Mouse (Mus musculus) kidney, postnatal 0 days (tissue): ENCODE results near the gene Sestd1. TPM values are rescaled to one million over a fixed set of nuclear protein-coding genes. Genes with fewer than 3 reads are reported as not detected.

ENCODE experiments used
- ATAC-seq: fragments of 200-750 bp; cut with Nextera tagmentation; replicated peaks from 2 replicates; pipeline ENCODE4 v1.8.0; 2017; ENCODE audit warnings: low read depth, moderate number of reproducible peaks, moderate TSS enrichment, moderate library complexity; ENCODE audit not compliant: low FRiP score
- DNase-seq: peaks from one replicate; pipeline ENCODE4 v3.0.0-alpha.2; 2016; ENCODE audit warnings: low spot score
- H3K27ac ChIP-seq: fragments of 300-500 bp; sonication (generic); 2 replicates; pipeline ENCODE4 v1.5.1; 2014; ENCODE audit warnings: mild to moderate bottlenecking
- H3K27me3 ChIP-seq: fragments of 300-500 bp; sonication (generic); 2 replicates; pipeline ENCODE4 v1.6.1; 2014; ENCODE audit warnings: low read length, mixed read lengths; ENCODE audit not compliant: insufficient read depth
- H3K36me3 ChIP-seq: fragments of 300-500 bp; sonication (generic); 2 replicates; pipeline ENCODE4 v1.6.1; 2014; ENCODE audit warnings: low read length, mixed read lengths; ENCODE audit not compliant: insufficient read depth
- H3K4me1 ChIP-seq: fragments of 300-500 bp; sonication (generic); replicated peaks from 2 replicates; pipeline ENCODE4 v1.6.1; 2014; ENCODE audit warnings: antibody characterized with exemption, low read length, mixed read lengths; ENCODE audit not compliant: insufficient read depth
- H3K4me2 ChIP-seq: fragments of 300-500 bp; sonication (generic); 2 replicates; pipeline ENCODE4 v1.6.1; 2014; ENCODE audit warnings: mild to moderate bottlenecking, low read length, moderate library complexity, mixed read lengths
- H3K4me3 ChIP-seq: fragments of 300-500 bp; sonication (generic); replicated peaks from 2 replicates; pipeline ENCODE4 v1.5.1; 2014; ENCODE audit warnings: low read depth, low read length
- H3K9ac ChIP-seq: fragments of 300-500 bp; sonication (generic); 2 replicates; pipeline ENCODE4 v1.6.1; 2014; ENCODE audit warnings: low read depth, low read length
- H3K9me3 ChIP-seq: fragments of 300-500 bp; sonication (generic); replicated peaks from 2 replicates; pipeline ENCODE4 v1.6.1; 2016; ENCODE audit warnings: low read length, inconsistent platforms, mixed read lengths
- CTCF ChIP-seq: IDR thresholded peaks from 2 replicates; pipeline ENCODE4 v1.5.1; 2016; ENCODE audit warnings: antibody characterized with exemption, low read depth, mild to moderate bottlenecking, moderate library complexity
- WGBS: fragments of 180-500 bp; shearing (Covaris S2); extraction: QIAGEN DNeasy Blood & Tissue Kit; methylation state at CpG from one replicate; pipeline ENCODE4 v1.1.7; 2014; 5-methylcytosine and 5-hydroxymethylcytosine counted together
- polyA plus RNA-seq: library from polyadenylated mRNA; unstranded; fragments of >200 nt; fragmentation: Nextera tagmentation; extraction: Ambion mirVana; gene quantifications from 2 replicates; pipeline ENCODE4 v1.2.1, GENCODE M21; 2015

Gene Sestd1
- polyA plus RNA-seq, 1 experiment from 2014 or later: 36.8 TPM

DNA sequence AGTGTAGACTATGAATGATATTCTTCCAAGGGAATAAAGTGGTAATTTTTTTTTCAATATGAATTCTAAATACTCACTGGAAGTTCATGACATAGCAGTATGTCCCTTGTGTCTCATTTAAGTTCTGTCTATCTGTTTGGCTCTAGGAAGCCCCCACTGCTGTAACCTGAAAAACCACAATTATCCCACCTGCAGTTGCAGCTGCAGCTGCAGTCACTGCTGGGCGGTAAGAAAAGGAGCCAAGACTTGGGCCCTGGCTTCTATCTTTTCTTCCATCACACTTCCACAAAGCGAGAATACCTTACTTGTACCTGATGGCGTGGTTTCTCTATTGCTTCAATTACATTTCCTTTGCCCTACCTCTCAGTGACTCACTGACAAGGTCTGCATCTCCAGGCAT, 92.9 kb downstream of the Sestd1 start:
- Histone ChIP-seq H3K4me1 (no peaks in the 10 kb centered on the region), H3K4me3 (no peak overlapping the region), H3K9me3 (no peaks in the 10 kb centered on the region), H3K4me2 (no peak overlapping the region), H3K27ac (no peak overlapping the region), H3K9ac (no peak overlapping the region), H3K27me3 (no peaks in the 10 kb centered on the region), H3K36me3 (peaks cover 23% of the 10 kb centered on the region)
- TF ChIP-seq CTCF: no peak
- ATAC-seq (no peak), DNase-seq (no peak)
- WGBS: 94% methylated on average over 3 of the region's 3 CpGs

DNA sequence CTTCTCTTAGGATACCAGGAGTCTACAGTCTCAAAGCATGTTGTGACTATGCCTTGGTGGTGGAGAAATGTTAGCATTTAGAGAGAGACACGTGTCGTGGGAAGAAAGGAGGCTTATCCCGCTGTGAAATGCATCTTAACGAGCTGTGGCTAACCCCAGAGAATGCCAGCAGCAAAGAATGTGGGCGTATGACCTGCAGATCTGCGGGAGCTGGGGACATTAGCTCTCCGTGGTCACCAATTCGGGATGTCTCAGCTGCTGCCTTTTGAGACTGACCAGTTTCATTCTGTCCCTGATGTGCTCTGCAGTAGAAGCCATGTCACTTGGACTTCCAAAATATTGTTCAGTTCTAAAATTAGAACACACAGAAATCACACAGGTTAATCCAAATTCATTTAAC, 93.5 kb downstream of the Sestd1 start:
- Histone ChIP-seq H3K4me3 (no peak overlapping the region), H3K27me3 (no peaks in the 10 kb centered on the region), H3K9ac (no peak overlapping the region), H3K4me2 (no peak overlapping the region), H3K27ac (no peak overlapping the region), H3K9me3 (no peaks in the 10 kb centered on the region), H3K4me1 (no peaks in the 10 kb centered on the region), H3K36me3 (peaks cover 19% of the 10 kb centered on the region; the same call in 1 of the 2 replicates)
- no peak for TF ChIP-seq CTCF
- ATAC-seq (no peak), DNase-seq (no peak)
- WGBS: 82% methylated on average over 8 of the region's 8 CpGs

DNA sequence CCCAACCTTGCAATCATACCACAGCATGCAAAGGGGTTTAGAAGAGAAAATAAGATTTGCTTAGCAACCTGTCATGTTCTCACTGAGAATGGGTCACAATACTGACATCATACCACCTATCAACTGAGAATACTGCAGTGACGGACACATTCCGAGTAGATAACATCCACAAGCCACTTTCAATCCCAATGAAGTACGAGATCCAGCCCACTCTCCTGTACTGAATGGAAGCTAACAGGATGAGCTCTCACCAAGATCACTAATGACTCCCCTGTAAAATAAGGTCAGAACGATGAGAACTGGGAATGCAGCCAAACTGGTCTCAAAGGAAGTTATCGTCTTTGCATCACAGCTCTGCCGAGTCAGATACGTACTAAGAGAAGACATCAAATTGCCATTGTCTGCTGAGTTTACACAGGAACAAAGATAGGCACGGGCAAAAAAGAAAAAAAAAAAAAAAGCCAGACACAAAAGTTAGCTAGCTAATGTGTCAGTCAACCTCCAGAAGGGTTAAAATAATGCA, 96.3 kb downstream of the Sestd1 start:
- Histone ChIP-seq H3K9me3 (no peaks in the 10 kb centered on the region), H3K27ac (no peak overlapping the region), H3K27me3 (no peaks in the 10 kb centered on the region), H3K4me3 (no peak overlapping the region), H3K36me3 (0 out of 2 replicates have a peak, but pooled peaks cover 14% of the 10 kb centered on the region), H3K4me2 (no peak overlapping the region), H3K9ac (no peak overlapping the region), H3K4me1 (no peaks in the 10 kb centered on the region)
- ATAC-seq (no peak), DNase-seq (no peak)
- WGBS: 69% methylated on average over 8 of the region's 8 CpGs
- no peak for TF ChIP-seq CTCF

DNA sequence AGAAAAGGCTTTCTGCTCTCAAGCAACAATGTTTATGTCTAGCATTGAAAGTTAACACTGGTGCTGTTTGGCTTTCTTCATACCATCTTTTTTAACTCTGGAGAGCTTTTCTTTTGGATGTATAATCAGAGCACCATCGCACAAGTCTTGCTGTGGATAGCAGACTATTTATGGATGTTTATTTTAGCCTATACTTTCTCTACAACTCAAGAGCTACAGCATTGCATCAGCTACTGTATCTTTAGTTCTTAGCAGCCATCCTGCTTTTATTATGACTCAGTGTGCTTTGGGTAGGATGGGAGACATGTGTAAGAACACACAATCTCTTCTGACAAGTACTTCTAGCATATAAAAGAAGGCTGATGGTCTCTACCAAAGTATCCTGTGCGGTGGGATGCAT, 96.7 kb downstream of the Sestd1 start:
- ATAC-seq (no peak), DNase-seq (no peak)
- Histone ChIP-seq H3K9ac (no peak overlapping the region), H3K27me3 (no peaks in the 10 kb centered on the region), H3K27ac (no peak overlapping the region), H3K4me2 (no peak overlapping the region), H3K4me1 (no peaks in the 10 kb centered on the region), H3K36me3 (0 out of 2 replicates have a peak, but pooled peaks cover 11% of the 10 kb centered on the region), H3K9me3 (no peaks in the 10 kb centered on the region), H3K4me3 (no peak overlapping the region)
- WGBS: 79% methylated on average over 2 of the region's 2 CpGs
- no peak for TF ChIP-seq CTCF

DNA sequence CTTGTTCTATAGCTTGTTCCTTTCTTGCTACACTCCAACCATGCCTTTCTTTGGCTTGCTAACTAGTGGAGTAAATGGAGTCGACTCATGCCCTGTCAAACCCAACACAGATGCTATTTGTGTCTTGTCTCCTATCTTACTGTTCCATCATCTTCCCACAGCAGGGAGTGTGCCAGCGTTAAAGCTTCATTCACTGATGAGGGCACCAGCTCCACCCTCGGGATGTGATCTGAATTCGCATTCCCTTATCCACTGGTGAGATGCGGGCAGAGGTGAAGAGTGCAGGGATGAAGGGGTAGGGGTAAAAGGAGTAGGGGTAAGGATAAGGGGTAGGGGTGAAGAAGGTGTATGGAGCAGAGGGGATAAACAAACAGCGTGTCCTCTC, 97.4 kb downstream of the Sestd1 start:
- no peak overlapping the region for H3K4me3 ChIP-seq
- H3K9me3 ChIP-seq: no peaks in the 10 kb centered on the region
- no peaks in the 10 kb centered on the region for H3K27me3 ChIP-seq
- DNase-seq (no peak), ATAC-seq (no peak)
- no peak overlapping the region for H3K9ac ChIP-seq
- 0 out of 2 replicates have a peak, but pooled peaks cover 10% of the 10 kb centered on the region for H3K36me3 ChIP-seq
- TF ChIP-seq CTCF: no peak
- H3K4me2 ChIP-seq: no peak overlapping the region
- H3K27ac ChIP-seq: no peak overlapping the region
- H3K4me1 ChIP-seq: no peaks in the 10 kb centered on the region
- 87% methylated on average over 6 of the region's 6 CpGs for WGBS

DNA sequence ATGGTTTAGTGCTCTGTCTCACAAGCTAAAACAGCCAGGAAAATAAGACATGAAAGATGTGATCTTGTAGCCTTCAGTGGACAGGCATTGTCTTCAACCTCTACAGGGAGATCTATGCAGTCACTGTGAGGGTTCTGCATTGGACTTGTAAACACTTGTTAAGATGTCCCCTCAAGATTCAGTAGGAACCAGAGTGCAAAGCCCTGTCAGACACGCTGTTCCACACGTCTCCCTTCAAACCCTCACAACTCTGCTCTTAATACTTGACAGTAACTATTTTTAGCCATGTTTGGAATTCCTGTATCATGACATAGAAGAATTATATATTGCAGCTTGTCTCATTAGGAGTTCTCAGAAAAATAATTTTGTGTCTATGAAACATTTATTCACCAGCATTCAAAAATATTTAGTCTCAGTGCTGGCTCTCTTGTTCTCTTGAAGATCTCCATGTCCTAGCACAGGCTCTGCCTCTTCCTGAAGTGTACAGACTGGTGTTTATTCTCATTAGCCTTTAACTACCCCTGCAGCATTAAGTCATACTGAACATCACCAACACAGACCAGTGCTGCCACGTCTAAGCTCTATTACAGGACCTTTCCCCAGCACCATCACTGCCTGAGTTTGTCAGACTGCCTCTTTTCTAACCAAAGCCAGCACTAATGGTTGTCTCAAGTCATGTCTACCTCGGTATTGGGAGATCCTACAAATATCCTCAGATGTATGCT, 98.0 kb downstream of the Sestd1 start:
- no peak overlapping the region for H3K4me3 ChIP-seq
- H3K4me2 ChIP-seq: no peak overlapping the region
- no peaks in the 10 kb centered on the region for H3K27me3 ChIP-seq
- H3K9ac ChIP-seq: no peak overlapping the region
- H3K9me3 ChIP-seq: no peaks in the 10 kb centered on the region
- DNase-seq (peak; percentile 45), ATAC-seq (no peak; the same call in 1 of the 2 replicates)
- WGBS: 67% methylated on average over 4 of the region's 4 CpGs
- TF ChIP-seq CTCF: no peak
- H3K27ac ChIP-seq: no peak overlapping the region
- H3K36me3 ChIP-seq: 0 out of 2 replicates have a peak, but pooled peaks cover 6% of the 10 kb centered on the region
- no peaks in the 10 kb centered on the region for H3K4me1 ChIP-seq

DNA sequence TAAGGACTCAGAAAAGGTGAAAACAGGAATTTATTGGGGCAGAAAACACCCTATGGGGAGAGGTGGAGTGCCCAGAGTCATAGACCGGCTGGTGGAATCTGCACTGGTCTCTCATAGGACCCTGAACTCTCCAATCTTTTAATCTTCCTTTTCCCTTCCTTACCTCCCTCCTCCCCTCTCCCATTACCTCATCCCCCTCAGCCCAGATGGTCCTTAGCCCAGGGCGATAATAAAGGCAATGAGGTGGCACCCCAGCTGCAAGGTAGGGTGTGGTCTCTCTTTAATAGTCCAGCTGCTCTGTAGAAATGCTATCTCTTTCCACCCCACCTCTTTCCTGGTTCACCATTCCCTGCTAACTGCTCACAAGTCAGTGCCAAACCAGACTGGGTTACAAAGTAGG, 102.9 kb downstream of the Sestd1 start:
- peaks cover 5% of the 10 kb centered on the region; the same call in 1 of the 2 replicates for H3K4me1 ChIP-seq
- DNase-seq: no peak
- no peak overlapping the region for H3K27ac ChIP-seq

More for the DNA sequence above, 102.9 kb downstream of the Sestd1 start:
- no peak for TF ChIP-seq CTCF
- no peak overlapping the region for H3K9ac ChIP-seq
- H3K9me3 ChIP-seq: no peaks in the 10 kb centered on the region
- no peaks in the 10 kb centered on the region for H3K27me3 ChIP-seq
- no peak overlapping the region for H3K4me3 ChIP-seq
- WGBS: 39% methylated on average over 2 of the region's 2 CpGs
- no peaks in the 10 kb centered on the region for H3K36me3 ChIP-seq
- no peak overlapping the region for H3K4me2 ChIP-seq
- ATAC-seq: peak; percentile 27; the same call in 1 of the 2 replicates
